Mouse (Mus musculus): Measurements from ENCODE around the gene Tmem209.
A peak's percentile ranks its signal among the peaks of the same experiment; 100 is the strongest.

Gene Tmem209

DNA sequence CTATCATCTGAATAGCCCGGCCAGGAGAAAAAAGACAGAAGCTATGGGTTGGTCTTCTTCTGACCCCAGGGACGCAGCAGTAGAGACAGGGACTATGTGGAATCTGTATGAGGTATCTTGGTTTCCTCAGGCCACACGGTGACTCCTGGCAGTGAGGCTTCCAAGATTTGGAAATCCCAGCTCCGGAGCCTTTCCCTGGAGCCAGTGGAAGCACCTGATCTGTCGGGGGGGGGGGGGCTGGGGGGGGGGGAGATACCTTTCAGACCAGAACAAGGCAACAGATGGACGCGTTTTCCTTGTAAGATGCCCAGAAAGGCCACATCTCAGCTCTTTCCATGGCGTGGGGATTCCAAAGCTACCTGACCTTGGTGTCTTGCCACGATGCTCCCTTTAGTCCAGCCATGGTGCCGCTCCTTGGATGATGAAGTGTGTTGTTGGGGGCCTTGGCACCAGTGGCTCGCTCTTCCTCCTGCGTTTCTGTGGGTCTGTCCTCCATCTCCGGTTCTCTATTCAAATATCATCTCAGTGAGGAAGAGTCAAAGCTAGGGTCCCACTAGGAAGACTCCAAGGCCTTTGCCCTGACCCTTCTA is 47.7 kb downstream of the Tmem209 start:
- no peak for DNase-seq (ENCODE audit: low spot score)

DNA sequence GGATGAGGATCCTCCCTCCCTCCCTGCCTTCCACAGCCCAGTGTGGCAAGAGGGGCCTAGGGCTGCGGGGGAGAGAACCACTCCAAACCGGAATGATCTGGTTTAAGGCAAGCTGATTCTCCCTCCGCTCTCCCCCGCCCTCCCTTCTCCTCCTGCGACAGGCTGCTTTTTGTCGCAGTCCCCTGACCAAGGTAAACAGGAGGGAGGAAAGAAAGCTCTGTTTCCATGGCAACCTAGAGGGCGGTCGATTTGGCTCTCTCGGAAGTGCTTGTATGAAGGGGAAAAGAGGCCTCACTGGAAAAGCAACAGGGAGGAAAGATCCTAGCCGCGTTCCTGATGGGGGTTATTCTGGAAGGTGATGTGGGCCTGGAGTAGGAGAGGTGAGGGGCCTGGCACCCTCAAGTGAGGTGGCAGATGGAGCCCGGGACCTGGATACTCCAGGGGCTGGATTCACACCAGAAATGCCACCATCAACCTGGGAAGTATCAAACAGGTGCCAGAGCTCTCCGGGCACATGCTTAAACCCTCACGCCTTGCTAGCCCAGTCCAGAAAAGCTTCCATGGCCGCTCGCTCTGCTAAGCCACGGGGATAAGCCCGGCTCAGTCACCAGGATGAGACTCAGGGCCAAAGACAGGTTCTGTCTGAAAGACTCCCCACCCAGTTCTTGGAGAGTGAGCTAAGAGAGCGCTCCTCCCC is 48.7 kb downstream of the Tmem209 start:
- peak; percentile 98 for DNase-seq (ENCODE audit: low spot score)

DNA sequence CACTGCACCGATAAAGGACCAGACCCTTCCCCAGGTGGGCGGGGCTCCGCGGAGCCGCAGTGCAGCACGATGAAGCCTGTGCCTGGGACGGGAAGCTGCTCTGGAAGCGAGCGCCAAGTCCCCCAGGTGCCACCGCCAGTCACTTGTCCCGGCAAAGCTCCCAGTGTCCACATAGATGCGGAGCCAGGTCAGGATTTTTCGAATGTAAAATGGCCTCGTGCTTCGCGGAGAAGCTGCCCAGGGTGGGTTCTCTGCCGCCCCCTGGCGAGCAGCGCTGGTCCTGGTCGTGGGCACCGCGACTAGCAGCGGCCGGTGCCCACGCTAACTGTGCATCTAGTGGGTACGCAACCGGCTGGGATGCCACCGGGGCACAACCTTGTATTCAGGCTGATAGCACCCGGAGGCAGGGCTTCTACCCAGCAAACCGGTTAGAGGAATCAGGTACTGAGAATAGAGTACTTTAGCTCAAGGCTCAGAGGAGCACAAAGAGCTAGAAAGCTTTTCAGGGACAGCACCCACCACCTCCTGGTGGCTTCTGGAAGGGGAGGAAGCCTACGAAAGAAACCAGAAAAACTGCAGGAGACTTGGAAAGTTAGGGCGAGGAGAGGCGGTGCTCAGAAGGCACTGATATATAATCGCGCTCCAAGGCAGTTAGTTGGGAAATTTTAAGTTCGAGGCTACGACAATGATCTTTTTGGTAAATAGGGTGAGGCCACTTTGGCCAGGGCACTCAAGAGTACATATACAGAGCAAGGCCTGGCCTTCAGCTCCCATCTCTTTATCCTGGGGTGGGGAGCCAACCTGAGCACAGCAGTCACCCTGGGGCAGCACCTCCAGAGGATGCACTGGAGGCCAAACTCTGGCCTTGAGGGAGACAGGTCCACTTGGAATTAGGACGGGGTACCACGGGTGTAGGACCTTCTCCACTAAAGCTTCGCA is 49.5 kb downstream of the Tmem209 start:
- DNase-seq (ENCODE audit: low spot score): peak; percentile 87

DNA sequence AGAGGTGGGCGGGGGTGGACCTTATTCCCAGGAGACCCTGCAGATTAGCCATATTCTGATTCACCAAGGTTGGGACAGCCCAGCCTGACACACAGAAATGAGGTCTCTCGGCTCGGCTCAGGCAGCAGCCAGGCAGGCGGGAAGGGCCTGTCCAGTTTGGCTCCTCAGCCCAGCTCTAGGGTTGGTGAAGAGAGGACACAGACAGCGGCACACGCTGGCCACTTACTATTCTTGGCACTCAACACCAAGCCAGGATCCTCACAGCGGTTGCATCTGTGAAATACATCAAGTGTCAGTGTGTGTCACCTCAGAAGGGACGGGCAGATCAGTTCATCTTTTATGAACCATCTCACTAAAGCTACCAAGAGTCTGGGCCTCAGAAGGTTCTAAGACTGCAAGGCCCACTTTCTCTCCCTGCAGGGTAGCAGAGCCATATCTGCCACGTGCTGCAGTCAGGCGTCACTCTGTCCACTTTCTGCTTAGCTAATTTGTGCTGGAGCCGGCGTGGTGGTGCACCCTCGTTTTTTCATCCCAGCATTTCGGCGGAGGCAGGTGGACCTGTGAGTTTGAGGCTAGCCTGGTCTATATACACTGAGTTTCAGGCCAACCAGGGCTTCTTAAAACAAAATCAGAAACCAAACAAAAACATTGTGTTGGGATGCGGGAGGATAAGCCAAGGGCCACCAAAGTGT is 50.4 kb downstream of the Tmem209 start:
- peak; percentile 27 for DNase-seq (ENCODE audit: low spot score)

DNA sequence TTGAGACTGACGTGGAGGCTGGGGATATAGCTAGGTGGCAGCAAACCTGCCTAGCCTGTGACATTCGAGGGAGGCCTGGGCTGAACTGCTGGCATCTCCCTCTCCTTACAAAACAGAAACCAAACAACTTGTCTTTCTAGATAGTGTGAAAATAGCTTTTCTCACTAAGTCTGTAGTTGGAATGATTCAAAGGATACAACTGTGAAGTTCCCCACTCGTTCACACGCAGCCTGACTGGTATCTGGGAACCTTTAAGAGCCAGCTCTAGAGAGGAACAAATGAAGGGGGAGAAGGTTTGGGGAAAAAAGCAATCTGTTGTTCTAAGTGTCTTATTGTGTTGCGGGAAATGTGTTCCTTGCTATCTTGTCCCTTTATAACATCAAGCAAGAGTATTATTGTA is 51.0 kb downstream of the Tmem209 start:
- no peak for DNase-seq (ENCODE audit: low spot score)

DNA sequence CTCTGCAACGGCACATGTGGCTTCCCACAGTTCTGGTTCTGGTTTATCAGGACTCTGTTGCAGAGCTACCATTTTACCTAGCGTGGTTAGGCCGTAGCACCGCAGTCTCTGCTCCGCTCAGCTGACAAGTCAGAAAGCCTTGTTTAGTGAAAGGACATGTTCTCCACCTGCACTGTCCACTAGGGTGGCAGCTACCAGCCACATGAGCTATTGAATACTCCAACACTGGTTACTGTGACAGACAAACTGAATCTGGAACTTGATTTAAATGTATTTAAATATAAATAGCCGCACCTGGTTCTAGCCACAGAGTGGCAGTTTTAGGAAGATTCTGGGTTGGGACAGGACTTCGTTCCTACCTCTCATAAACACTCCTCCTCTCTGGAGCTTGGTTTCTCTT is 52.6 kb downstream of the Tmem209 start:
- no peak for DNase-seq (ENCODE audit: low spot score)

DNA sequence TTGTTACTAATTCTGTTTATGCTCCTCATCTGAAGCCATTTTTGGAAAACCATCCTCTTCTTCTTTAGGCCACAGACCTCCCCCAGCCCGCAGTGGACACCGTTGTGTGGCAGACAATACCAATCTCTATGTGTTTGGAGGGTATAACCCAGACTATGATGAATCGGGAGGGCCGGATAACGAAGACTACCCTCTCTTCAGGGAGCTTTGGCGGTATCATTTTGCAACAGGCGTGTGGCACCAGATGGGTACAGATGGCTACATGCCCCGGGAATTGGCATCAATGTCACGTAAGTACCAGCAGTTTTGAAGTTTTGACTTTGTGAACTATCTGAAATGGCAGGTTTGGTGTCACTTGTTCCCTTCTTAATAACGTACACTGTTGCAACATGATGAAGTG is 70.0 kb downstream of the Tmem209 start:
- no peak for DNase-seq (ENCODE audit: low spot score)

DNA sequence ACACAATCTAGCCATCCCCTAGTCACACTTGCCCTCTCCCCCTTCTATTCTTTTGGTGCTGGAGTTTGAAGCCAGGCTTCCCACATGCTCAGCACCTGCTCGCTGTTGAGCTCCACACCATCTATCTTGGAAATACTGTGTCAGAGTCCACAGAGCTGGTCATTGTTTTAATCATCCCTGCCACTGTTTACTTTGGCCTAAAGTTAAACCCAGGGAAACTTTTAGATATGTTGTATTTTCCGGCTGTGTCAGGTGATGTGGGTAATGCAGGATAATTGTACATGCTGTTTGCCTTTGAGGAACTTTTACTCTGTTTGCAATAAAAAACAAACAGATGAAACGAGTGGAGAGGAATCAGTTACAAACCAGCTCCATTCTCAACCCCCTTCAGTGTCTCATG is 72.5 kb downstream of the Tmem209 start:
- no peak for DNase-seq (ENCODE audit: low spot score)

DNA sequence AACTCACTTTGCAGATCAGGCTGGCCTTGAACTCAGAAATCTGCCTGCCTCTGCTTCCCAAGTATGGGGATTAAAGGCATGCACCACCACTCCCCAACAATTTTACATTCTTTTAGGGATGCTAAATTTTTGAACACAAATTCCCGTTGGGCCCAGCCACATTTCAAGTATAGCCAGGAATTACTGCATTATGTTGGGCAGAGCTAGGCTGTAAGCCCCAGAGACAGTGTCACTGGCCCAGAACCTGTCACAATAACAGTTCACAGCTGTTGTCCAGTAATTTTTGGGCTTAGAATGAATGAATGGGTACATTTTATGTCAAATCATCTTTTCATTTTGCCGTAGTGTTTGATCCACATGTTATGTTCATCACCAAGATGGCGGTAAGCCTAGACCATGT is 73.1 kb downstream of the Tmem209 start:
- no peak for DNase-seq (ENCODE audit: low spot score)

DNA sequence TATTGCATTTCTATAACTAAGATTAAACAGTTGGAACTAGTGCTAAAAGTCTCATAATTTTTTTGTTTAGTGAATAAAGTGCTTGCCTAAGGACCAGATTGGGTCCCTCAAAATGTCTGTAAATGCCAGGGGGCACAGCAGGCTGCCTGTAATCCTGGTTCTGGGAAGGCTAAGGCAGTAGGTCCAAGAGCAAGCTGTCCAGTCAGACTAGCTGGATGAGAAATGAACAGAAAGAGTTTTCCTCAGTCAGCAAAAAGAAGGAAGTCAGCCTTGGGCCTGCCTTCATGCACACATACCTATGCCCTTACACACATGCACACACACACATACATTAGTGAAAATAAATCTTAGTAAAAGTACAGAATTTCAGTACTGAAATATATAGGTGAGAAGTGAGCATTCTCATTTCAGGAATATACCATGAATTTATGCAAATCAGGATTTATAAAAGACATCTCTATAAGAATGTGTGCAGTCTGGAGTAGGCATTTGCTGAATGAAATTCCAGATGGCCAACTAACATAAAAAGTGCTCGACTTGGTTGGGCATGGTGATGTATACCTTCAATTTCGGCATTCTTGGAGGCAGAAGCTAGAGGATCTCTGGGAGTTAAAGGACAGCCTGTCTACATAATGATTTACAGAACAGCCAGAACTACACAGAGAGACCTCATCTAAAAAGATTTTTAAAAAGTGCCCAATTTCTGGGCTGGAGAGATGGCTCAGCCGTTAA is 77.0 kb downstream of the Tmem209 start:
- peak; percentile 26 for DNase-seq (ENCODE audit: low spot score)

Measured in embryo, embryonic 10.5 days (tissue).